Mouse (Mus musculus): ENCODE measurements around the gene Inhbb.

Inhbb gene

DNA sequence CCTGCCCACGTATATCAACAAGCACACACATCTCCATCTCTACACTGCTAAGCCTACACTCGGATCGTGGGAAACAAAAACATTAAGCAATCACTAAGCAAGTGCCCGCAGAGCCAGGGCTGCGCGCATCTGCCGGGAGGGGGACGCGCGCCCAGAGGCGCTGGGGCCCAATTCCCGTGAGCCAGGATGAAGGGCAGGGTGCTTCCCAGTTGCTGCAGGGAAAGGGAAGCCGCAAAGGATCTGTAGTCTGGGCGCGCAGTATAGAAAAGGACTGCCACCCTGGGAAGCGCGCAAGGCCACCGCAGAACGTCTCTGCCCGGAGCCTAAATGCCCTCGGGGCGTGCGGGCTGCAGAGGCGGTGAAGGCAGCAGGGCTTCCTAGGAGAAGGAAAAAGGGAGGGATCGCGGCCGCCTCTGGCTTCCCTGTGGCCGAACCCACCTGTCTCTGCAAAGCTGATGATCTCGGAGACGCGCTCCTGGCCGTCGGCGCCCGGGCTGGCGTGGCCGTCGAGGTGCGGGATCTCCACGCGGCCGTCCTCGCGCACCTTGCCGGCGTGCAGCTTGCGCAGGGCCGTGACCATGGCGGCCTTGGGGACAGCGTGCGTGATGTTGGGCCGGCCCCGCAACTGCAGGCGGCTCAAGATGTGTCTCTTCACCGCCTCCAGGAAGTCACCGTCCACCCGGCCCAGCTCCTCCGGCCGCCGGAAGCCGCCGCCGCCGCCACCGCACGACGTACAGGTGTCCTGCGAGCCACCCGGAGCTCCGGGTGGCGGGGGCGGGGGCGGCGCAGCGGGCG, 1.7 kb downstream of the Inhbb start:
- no peak for DNase-seq (ENCODE audit: low read depth, low spot score)

DNA sequence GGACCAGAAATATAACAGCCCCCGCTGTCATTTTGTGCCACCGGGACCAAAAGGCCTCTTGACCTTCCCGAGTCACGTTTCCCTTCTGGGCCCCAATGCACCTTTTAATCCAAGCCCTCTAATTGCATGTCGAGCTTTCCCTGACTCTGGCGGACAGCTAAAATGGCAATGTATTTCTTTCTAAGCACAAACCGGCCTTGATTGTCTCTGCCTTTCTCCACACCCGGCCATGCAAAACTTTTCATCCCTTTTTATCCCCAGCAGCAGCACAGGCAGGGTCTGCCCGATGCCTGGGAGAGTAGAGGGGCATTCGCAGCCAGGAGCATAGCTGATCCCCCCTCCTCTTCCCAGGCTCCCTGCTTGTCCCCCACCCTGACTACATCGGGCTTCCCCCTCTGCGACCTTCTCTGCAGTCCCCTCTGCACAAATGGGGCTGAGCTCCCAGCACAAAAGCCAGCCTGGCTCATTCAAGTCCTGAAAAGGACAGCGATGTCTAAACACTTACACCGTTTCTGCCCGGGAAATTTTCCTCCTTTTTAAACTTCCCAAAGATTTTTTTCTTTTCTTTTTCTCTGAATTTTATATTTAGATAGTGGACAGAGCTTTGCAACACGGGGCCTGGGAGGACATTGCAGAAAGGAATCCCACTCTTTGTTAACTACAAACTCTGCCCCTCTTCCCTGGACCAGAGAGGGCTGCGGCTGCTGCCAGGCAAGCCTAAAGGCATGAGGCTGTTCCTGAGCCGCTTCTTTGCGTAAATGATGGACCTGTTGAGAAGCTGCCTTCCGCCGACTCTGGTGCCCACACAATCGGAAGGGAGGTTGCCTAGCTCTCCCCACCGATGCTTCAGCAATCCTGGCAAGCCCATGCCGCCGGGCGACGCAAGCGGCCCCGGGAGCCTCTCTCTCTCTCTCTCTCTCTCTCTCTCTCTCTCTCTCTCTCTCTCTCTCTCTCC, 2.6 kb downstream of the Inhbb start:
- no peak for DNase-seq (ENCODE audit: low read depth, low spot score)

DNA sequence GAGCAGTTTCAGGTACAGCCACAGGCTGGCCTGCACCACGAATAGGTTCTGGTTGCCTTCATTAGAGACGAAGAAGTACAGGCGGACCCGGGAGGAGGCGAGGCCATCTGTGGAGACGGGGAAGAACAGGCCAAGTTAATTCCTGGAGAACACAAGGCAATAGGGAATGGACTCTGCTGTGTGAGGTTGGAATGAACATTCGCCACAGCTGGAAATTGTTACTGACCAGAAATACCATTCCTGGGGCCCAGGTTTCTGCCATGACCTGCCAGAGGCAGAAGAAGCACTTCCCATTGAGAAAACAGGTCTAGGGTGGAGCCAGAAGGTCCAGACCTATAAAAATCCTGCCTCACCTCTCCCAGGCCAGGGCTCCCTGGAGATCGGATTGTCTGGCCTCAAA, 4.1 kb downstream of the Inhbb start:
- no peak for DNase-seq (ENCODE audit: low read depth, low spot score)

DNA sequence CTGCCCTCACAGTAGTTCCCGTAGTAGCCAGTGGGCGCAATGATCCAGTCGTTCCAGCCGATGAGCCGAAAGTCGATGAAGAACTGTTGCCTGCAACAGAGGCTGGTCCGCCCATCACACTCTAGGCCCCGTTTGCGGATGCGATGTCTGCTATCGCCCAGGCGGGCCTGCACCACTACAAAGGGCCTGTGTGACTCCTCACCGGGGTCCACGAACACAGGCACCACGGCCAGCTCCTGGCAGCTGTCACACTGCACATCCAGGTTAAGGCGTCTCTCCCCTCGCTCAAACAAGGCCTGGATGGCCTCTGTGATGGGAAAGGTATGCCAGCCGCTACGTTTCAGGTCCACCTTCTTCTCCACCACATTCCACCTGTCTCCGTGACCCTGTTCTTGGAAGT, 4.5 kb downstream of the Inhbb start:
- no peak for DNase-seq (ENCODE audit: low read depth, low spot score)

DNA sequence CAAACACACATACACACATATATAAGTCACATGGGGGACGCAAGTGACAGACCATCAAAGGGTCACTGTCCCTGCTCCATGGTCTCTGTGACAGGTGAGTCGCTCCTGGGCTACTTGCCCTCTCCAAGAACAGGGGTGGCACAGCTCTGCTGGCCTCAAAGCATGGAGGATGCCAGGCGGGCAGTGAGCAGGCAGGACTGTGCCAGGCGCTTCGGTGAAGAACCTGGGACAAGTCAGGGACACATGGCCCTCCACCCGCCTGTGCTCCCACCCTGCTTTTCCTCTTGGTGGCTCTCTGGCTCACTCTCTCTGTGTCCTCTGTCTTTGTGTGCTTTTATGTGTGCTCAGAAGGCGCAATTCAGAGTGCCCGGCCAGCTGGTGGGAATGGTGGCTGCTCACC, 5.4 kb downstream of the Inhbb start:
- DNase-seq (ENCODE audit: low read depth, low spot score) = no peak

DNA sequence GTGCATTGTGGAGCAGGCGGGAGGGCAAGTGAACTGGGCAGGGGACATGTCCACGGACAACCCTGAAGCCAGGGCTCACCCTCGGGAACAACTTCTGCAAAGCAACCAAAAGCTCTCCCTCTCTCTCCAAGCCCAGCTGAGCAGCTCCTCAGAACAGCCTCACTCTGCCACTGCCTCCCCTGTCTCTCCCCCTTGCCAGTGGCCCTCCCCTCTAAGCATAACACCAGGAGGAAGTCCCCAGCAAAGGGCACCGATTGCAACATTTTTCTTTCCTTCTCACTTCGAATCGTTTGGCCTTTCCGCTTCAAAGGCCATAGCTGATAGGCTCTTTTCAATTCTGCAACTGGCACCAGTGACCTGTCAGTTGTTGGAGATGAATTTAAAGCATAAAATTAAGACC, 5.9 kb downstream of the Inhbb start:
- no peak for DNase-seq (ENCODE audit: low read depth, low spot score)

DNA sequence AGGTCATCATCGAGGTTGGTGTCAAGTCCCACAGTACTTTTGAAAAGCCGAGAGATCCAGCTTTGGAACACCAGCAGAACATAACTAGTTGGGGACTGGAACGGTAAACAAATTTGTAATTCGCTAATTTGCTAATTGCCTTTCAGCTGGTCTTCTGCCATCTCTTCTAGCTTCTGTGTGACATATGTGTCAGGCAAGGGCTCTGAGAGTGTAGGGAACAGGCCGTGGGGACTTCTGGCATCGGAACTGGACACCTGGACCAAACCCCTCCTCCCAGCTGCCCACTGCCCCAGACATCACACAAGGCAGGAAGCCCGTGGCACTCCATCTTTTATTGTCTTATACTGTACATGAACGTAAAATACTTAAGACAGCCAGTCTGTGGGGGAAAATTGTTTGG, 6.9 kb downstream of the Inhbb start:
- no peak for DNase-seq (ENCODE audit: low read depth, low spot score)

DNA sequence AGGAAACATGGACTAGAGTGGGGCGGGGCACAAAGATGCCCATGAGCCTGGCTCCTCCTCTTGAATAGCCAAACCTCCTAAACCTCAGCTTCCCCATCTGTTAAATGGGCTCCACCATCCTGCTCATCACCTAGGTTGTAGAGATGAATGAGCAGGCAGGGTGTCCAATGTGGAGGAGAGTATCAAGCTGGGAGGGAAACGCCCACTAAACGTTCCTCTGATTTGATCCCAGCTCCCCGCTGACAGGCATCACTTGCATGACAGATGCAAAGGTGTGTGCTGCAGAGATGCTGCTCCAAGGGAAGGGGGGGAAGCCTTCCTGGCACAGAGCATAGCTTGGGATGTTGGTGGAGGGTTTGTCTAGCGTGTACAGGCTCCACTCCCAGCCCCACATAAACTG, 11.4 kb downstream of the Inhbb start:
- DNase-seq (ENCODE audit: low read depth, low spot score) = no peak

DNA sequence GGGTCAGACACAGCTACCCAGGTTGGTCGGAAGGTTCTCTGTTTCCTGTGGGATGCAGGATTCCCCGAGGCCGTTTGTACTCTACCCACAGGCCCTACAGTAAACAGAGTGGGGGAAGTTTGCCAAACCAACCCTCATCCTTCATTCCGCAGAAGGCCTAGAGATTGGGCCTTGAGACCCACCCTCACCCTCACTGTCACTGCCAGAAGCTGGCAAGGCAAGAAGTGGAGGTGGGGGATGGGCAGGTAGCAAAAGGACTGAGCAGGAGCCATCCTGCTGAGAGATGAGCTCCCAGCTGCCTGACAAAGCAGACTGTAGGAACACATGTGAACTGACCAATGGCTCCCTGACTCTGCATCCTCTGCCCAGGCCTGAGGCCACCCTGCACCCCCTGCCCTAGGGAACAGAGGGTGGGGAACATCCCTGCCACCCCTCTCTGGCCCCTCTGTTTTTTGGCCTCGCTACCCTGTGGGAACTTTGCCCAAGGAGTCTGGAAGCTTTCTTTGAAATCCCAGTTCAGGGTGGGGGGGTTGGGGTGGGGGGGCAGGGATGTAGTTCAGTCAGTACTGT, 12.4 kb downstream of the Inhbb start:
- DNase-seq (ENCODE audit: low read depth, low spot score) = no peak

DNA sequence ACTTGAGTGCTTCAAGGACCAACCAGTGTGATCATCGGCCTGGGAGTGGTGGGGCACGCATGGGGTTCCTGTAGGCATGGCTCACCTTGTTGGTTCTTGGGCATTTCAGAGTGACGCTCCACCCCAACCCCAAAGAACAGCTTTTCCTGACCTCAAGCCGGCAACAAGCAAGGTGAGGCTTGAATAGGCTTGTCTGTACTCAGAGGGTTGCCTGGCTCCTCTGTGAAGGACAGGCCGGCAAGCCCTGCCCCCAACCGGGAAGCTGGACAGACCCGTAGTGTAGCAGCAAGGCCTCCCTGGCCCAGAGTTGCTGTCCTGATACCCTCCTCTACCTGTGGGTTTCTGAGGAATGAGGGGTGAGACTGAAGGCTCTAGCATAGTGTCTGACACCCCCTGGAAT, 12.9 kb downstream of the Inhbb start:
- no peak for DNase-seq (ENCODE audit: low read depth, low spot score)

DNA sequence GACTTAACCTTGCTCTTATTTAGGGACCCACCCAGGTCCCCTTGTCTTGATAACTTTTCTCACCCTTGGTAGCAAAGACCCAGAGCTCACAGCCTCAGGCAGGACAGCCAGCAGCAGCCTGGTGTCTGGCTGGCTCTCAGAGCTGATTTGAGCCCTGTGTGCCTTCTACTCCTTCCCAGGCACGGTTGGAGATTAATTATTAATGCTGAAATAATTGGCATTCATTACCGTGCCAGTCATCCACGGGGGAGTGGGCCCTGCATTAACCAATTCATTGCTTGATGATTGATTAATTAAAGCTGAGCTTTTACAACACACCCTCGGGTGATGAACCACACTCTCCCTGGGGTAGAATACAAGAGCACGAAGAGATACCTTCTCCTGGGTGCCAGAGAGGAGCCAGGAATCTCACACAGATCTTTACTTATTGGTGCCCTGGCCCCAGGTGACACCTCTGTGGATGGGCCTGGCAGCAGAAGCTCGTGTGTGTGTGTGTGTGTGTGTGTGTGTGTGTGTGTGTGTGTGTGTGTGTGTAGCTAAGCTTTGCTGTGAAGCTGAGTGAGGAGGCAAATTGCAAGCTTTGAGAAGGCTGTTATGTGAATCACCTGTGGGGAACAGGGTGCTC, 14.2 kb downstream of the Inhbb start:
- DNase-seq (ENCODE audit: low read depth, low spot score) = no peak

DNA sequence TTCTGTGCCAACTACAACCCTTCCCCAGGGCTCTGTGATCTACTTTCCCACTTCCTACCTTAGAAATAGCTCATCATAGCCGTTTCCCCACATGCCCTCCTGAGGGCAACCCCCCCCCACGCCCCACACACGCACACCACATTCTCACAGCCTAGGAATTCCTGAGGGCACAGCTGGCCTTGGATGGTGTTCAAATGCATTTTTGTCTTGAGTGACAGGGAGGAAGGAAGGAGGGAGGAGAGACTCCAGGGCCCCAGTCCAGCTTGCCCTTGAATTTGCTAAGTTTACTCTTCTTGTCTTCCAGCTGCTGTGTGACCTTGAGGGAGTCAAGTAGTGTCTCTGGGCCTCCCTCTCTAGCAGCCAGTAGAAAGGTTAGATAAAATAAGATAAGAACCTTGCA, 17.2 kb downstream of the Inhbb start:
- no peak for DNase-seq (ENCODE audit: low read depth, low spot score)

DNA sequence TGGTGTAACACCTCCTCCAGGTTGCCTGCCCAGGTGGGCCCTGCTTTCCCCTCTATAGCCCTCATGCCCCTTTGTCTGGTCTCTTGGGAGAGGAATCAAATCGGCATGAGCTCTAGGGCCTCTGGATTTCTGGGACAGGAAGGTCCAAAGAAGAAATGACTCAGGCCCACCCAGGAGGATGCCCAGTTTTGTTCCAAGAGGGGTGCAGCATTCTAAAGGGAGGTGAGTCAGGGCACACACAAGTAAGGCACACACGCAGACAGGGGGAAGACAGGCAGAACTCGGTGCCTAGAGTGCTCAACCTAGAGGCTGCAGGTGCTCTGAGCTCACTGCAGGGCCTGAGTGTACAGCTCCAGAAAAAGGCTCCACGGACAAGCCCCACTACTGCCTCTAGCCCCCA, 17.7 kb downstream of the Inhbb start:
- DNase-seq (ENCODE audit: low read depth, low spot score) = no peak

DNA sequence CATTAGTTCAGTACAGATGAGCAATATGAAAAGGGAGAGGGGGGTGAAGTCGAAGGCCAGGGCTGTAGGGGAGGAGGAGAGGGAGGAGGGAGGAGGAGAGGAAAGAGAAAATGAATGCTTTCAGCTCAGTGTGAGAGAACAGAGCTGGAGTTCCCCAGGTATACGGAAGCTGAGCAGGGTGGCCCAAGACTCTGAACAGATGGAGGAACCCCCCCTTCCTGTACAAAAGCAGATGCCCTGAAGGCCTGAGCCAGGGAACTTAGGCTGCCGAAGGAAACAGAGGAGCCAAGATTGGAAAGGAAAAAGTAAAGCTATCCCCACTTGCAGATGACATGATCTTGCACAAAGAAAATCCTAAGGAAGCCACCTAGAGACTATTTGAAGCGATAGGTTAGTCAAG, 20.8 kb downstream of the Inhbb start:
- no peak for DNase-seq (ENCODE audit: low read depth, low spot score)

DNA sequence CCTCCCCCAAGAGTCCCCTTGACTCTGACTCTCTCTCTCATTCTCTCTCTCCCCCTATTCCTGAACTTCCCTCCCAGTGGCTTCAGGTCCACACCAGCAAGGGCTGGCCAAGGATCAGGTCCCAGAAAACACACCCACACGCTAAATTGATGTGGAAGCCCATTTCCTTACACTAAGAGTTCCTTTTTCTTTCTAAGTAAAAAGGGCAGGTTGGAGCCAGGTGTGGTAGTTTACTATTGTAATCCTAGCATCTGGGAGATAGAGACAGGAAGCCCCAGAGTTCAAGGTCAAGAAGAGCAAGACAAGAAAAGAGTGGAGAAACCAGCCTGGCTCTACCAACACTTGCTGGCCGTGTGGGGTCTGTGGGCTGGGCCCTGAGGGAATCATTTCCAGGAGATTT, 23.4 kb downstream of the Inhbb start:
- no peak for DNase-seq (ENCODE audit: low read depth, low spot score)

DNA sequence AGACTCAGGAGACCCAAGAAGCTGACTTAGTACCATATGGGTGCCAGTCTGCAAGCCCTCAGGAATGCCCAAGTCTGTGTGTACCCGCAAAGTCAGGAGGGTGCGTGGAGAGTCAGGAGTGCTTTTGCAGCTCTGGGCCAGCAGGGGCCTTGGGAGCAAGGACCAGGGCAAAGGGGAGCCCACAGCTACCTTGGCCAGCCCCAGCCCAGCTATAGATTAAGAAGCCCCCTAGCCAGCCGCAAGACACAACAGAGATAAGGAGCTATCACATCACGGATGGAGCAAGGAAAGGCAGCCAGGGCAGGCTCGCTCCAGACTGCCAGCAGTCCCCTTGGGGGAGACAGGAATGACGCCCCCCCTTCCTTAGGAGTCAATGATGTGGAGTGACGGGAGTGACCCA, 24.2 kb downstream of the Inhbb start:
- DNase-seq (ENCODE audit: low read depth, low spot score) = no peak

DNA sequence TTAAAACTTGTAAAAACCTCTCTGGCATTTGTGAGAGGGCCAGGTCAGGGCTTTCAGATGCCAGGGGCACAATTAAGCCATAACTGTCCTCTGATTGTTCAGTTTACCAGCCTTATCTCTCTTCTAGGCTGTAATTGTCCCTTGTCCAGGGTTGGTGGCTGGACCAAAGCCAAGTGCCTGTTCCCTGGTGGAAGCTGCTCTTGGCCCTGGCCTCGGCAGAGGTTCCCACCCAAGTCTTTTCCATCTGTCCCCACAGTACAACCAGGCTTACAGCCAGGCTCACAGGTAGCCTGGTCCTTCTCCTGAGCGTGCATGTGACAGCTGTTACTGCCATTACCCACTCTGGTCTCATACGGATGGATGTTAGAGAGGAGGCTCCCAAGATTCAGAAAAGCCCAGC, 30.7 kb downstream of the Inhbb start:
- DNase-seq (ENCODE audit: low read depth, low spot score) = no peak

DNA sequence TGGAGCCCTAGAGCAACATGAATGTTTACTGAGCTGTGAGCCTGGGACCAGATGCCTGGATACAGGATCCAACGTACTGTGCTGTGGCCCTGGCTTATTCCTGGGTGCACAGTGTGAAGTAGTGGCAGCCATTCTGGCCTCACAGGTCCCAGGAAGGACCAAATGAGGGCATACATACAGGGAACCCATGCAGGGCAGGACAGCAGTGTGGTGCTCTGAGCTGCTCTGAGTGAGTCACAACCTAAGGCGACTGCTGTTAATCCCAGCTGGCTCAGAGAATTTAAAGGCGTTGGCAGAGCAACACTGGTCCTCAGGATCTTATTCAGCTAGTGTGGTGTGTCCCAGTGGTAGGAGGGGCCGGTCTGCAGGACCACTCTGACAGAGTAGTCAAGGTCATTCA, 31.4 kb downstream of the Inhbb start:
- DNase-seq (ENCODE audit: low read depth, low spot score) = no peak

DNA sequence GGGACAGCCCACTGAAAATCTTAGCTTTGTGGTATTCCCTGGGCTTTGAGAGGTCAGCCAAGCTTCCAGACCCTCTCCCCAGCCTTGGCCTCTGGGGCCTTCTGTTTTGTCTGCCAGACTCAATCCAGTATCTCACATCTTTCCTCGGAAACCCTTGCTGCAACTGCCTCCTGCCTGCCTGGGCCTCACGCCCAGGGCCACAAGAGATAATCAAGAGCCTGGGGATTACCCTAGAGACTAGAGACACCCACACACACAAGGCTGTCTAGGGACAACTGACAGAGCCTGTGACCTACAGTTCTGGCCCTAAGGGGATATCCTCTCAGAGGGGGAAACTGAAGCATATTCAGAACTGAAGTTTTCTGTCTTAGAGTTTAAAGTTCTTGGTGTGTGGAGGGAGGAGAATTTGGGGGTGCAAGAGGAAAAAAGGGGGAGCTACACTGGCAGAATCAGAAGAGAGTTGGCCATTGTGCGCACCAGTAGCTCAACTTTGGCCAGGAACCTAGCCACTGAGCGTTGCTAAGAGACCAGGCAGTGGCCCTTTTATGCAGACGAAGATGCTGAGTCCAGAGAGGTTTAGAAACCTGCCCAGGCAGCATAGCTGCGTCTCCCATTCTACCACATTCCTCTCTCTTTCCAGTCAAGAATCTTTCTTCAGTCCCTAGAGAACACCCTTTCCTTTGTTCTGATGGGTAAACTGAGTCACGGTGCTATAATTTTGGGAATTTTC, 32.1 kb downstream of the Inhbb start:
- DNase-seq (ENCODE audit: low read depth, low spot score) = no peak

DNA sequence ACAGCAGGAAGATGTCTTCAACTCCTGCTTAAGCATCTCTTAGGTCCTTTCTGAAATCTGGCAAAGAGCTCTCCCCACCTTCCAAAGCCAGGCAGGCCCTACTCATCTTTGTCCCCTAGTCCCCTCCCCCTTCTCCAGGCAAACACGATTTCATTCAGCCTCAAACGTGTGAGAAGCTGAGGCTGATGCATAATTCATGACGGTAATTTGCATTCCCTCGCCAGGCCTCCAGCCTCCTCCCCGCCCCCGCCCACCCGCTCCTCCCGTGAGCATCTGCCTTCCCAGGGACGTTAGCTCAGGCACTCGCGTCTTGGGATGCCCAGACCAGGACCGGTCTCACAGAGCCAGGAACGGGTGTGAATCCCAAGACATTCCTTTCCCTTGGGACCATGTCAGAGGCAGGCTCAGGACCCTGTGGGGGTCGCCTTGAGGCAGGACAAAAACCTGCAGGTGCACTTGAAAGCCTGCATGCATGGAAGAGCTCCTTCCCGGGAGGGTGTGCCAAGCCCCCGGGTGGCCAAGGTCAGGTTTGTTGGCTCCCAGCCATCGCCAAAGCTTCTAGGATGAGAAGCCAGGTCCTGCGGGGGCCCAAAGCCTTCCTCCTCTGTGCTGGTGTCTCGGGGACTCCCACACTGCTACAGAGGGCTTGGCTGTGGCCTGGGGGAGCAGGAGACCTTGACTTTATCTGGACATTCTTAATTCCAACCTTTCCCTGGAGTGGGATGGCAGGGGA, 33.2 kb downstream of the Inhbb start:
- DNase-seq (ENCODE audit: low read depth, low spot score) = no peak

DNA sequence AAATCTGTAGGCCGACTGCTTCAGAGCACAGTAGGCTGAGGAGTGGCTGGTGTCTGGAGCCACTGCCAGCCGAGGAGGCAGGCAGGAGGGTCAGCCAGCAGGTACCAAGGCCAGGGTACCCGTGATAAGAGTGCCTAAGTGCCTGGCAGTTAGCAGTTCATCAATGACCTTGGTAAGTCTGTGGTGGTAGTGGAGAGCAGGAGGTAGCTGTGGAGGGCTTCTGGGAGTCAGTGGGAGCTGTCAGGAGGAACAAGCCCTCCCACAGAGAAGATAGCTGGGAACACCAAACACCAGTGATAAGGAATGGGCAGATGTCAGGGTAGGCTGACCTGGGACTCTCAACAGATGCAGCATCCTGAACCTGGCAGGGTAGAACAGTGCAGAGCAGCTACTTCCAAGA, 35.7 kb downstream of the Inhbb start:
- DNase-seq (ENCODE audit: low read depth, low spot score) = no peak

All from A20 (cell line).